In genomic region chr12:99738256-99738655, GRCm38 (mm10) we compare ENCODE assay signal across 23 mouse cellular contexts.
"Had no signal": no experiment of that assay in that cellular context is flagged by ENCODE, and none has a peak within 500 bp of the region (broad histone marks: within the 10 kb centered on the region; RNA-seq: fewer than 3 reads in every experiment).

No protein-coding gene starts in this region.

- DNase-seq: gastrocnemius, adult 2 months; gastrocnemius, postnatal 10 days; gastrocnemius, postnatal 36 days; heart, adult 18-20 months; heart, postnatal 10 days; kidney, adult 11 months; kidney, adult 2 months; kidney, adult 9 months; kidney, postnatal 14 days; kidney, postnatal 36 days; layer of hippocampus, adult 9-11 months; layer of hippocampus, postnatal 36 days; left cerebral cortex, postnatal 4 days had no signal

- H3K9me3 ChIP-seq: heart, embryonic 12.5 days; hindbrain, embryonic 13.5 days; hindbrain, embryonic 15.5 days; kidney, embryonic 15.5 days; limb, embryonic 13.5 days; limb, embryonic 15.5 days; liver, embryonic 12.5 days had no signal

- H3K4me3 ChIP-seq: gastrocnemius, adult 2 months; heart, embryonic 12.5 days; hindbrain, embryonic 13.5 days; hindbrain, embryonic 15.5 days; kidney, embryonic 15.5 days; limb, embryonic 13.5 days; limb, embryonic 15.5 days; liver, embryonic 12.5 days had no signal

- H3K4me1 ChIP-seq: kidney, embryonic 15.5 days; limb, embryonic 15.5 days had no signal

- H3K27ac ChIP-seq: gastrocnemius, adult 2 months; hindbrain, embryonic 15.5 days; hindbrain, postnatal 0 days; kidney, embryonic 15.5 days; kidney, postnatal 0 days; limb, embryonic 13.5 days; limb, embryonic 15.5 days; liver, embryonic 12.5 days; liver, embryonic 14.5 days had no signal

- H3K36me3 ChIP-seq: heart, embryonic 12.5 days; hindbrain, embryonic 13.5 days; hindbrain, embryonic 15.5 days; kidney, embryonic 15.5 days; limb, embryonic 13.5 days; limb, embryonic 15.5 days; liver, embryonic 12.5 days had no signal

- H3K27me3 ChIP-seq: heart, embryonic 12.5 days; hindbrain, embryonic 13.5 days; hindbrain, embryonic 15.5 days; kidney, embryonic 15.5 days; limb, embryonic 13.5 days; limb, embryonic 15.5 days; liver, embryonic 12.5 days had no signal
